In the genomic region with DNA sequence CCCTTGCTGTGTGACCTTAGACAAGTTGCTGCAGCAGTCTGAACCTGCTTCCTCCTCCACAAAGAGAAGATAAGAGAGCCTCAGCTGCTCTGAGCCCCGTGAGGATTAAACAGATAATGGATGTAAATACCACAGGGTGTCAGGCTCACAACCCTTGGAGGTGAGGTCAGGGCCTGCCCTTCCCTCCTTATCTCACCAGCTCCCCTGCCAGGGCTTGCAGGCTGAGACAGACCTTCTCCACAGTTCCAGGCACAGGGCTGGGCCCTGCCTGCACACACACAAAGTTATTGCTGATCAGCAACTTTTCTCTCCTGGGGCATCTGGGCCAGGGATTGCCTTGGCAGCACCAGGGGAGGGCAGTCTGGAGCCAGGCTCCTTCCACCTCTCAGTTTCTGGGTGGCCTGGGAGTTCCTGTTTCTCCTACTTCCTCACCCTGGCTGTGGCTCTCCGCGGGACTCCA, we compare ENCODE assay signal across 11 mouse cellular contexts. TPM values are rescaled to one million over a fixed set of nuclear protein-coding genes. Genes with fewer than 3 reads are reported as not detected.
DNase-seq lines count a peak whose midpoint lies in the region; ATAC-seq and TF ChIP-seq lines count a peak whose summit lies in the region.
"Had no signal": no experiment of that assay in that cellular context is flagged by ENCODE, and none has a peak within 500 bp of the region (broad histone marks: within the 10 kb centered on the region; RNA-seq: fewer than 3 reads in every experiment).

No protein-coding gene starts in this region.

- DNase-seq in kidney, postnatal 4 days = no peak
- peak; percentile 72 for DNase-seq in MEL-GATA-1-ER (ENCODE audit: extremely low read depth, low read depth)
- DNase-seq in heart, postnatal 10 days = peak; percentile 7 to 16
- DNase-seq in thymus, postnatal 0 days (ENCODE audit: low spot score) = no peak
- DNase-seq in Muller cell, postnatal 12 days (ENCODE audit: inconsistent ontology term) = no peak
- no peak for DNase-seq in midbrain, postnatal 0 days (ENCODE audit: low spot score)

- WGBS in kidney, embryonic 15.5 days = 28% methylated on average over 3 of the region's 3 CpGs
- WGBS in midbrain, postnatal 0 days = 12% methylated on average over 3 of the region's 3 CpGs

- no peak overlapping the region for H3K27ac ChIP-seq in kidney, embryonic 15.5 days
- H3K27ac ChIP-seq in midbrain, postnatal 0 days (ENCODE audit: low read depth, low read length) = no peak overlapping the region
- H3K27ac ChIP-seq: limb, embryonic 13.5 days had no signal

- no peak overlapping the region for H3K4me3 ChIP-seq in kidney, embryonic 15.5 days (replicated peaks)
- H3K4me3 ChIP-seq in midbrain, postnatal 0 days (ENCODE audit: low read depth, low read length) = no peak overlapping the region
- H3K4me3 ChIP-seq: limb, embryonic 13.5 days had no signal

- no peaks in the 10 kb centered on the region for H3K9me3 ChIP-seq in kidney, embryonic 15.5 days (replicated peaks)
- H3K9me3 ChIP-seq in midbrain, postnatal 0 days (ENCODE audit: low read length) = no peaks in the 10 kb centered on the region
- H3K9me3 ChIP-seq: limb, embryonic 13.5 days had no signal

- no peak overlapping the region for H3K4me2 ChIP-seq in kidney, embryonic 15.5 days
- no peak overlapping the region for H3K4me2 ChIP-seq in midbrain, postnatal 0 days (ENCODE audit: low read depth, low read length, poor library complexity, severe bottlenecking)
- H3K4me2 ChIP-seq: limb, embryonic 13.5 days had no signal

- no peak for TF ChIP-seq CTCF in midbrain, postnatal 0 days (IDR thresholded peaks at IDR 0.05)

- no peaks in the 10 kb centered on the region for H3K36me3 ChIP-seq in kidney, embryonic 15.5 days
- H3K36me3 ChIP-seq in midbrain, postnatal 0 days (ENCODE audit: insufficient read depth, low read length) = no peaks in the 10 kb centered on the region
- H3K36me3 ChIP-seq: limb, embryonic 13.5 days had no signal

- ATAC-seq in kidney, embryonic 15.5 days (replicated peaks; ENCODE audit: low FRiP score) = 0 out of 2 replicates have a peak, but pooled peaks have one; percentile 26
- peak; percentile 90 for ATAC-seq in megakaryocyte, adult 5-6 weeks (ENCODE audit: poor library complexity, severe bottlenecking)
- ATAC-seq in midbrain, postnatal 0 days (ENCODE audit: low FRiP score) = no peak

- no peak overlapping the region for H3K9ac ChIP-seq in kidney, embryonic 15.5 days
- no peak overlapping the region for H3K9ac ChIP-seq in midbrain, postnatal 0 days (replicated peaks; ENCODE audit: low read length, poor library complexity, severe bottlenecking)
- H3K9ac ChIP-seq: limb, embryonic 13.5 days had no signal

- H3K4me1 ChIP-seq in kidney, embryonic 15.5 days = peaks cover 17% of the 10 kb centered on the region
- no peaks in the 10 kb centered on the region for H3K4me1 ChIP-seq in midbrain, postnatal 0 days (ENCODE audit: insufficient read depth, low read length)

- H3K27me3 ChIP-seq in kidney, embryonic 15.5 days = peaks cover 76% of the 10 kb centered on the region
- no peaks in the 10 kb centered on the region for H3K27me3 ChIP-seq in midbrain, postnatal 0 days (ENCODE audit: insufficient read depth, low read length)

- intact Hi-C loops in heart, postnatal 10 days (cut with DNase I) = no loop called here

RNA-seq across cellular contexts. Expression of a gene that starts 11.6 kb away (rescaled TPM):
- 0.62 and 0.69 TPM in 2 replicates for polyA plus RNA-seq in kidney, embryonic 15.5 days (2015; fragmentation: Nextera tagmentation; extraction: Ambion mirVana)
- under 1 TPM; 0.12 to 0.26 TPM for total RNA-seq in heart, postnatal 10 days (2021)
- total RNA-seq in megakaryocyte, adult 5-6 weeks (2015) = not detected in 2 replicates
- total RNA-seq in megakaryocyte, adult 5-6 weeks (2017) = not detected in 2 replicates
- polyA plus RNA-seq in thymus, postnatal 0 days (2015; fragmentation: Nextera tagmentation; extraction: Ambion mirVana) = 0.12 and 0.18 TPM in 2 replicates
- total RNA-seq in midbrain, postnatal 0 days (2014; rRNA removed) = 17.7 and 19.8 TPM in 2 replicates
- 11.4 and 11.5 TPM in 2 replicates for polyA plus RNA-seq in midbrain, postnatal 0 days (2015; fragmentation: Nextera tagmentation; extraction: Ambion mirVana)
- total RNA-seq: neutrophil, adult 5-6 weeks had no signal

RNA-seq across cellular contexts. Expression of a gene that starts 34.4 kb away (rescaled TPM):
- polyA plus RNA-seq in kidney, embryonic 15.5 days (2015; fragmentation: Nextera tagmentation; extraction: Ambion mirVana) = not detected in 2 replicates
- total RNA-seq in heart, postnatal 10 days (2021) = not detected
- not detected in 2 replicates for total RNA-seq in megakaryocyte, adult 5-6 weeks (2015)
- not detected in 2 replicates for total RNA-seq in megakaryocyte, adult 5-6 weeks (2017)
- polyA plus RNA-seq in thymus, postnatal 0 days (2015; fragmentation: Nextera tagmentation; extraction: Ambion mirVana) = not detected in 2 replicates
- not detected in 2 replicates for total RNA-seq in midbrain, postnatal 0 days (2014; rRNA removed)
- polyA plus RNA-seq in midbrain, postnatal 0 days (2015; fragmentation: Nextera tagmentation; extraction: Ambion mirVana) = 0.19 TPM in 1 of 2 replicates, not detected in the other
- total RNA-seq: heart, postnatal 36 days; neutrophil, adult 5-6 weeks had no signal

RNA-seq across cellular contexts. Expression of a gene that starts 48.4 kb away (rescaled TPM):
- 78.5 and 81.9 TPM in 2 replicates for polyA plus RNA-seq in kidney, embryonic 15.5 days (2015; fragmentation: Nextera tagmentation; extraction: Ambion mirVana)
- 10 to 100 TPM; 13.8 to 16.8 TPM for total RNA-seq in heart, postnatal 10 days (2021)
- total RNA-seq in megakaryocyte, adult 5-6 weeks (2015) = 39.3 and 42.0 TPM in 2 replicates
- 34.1 and 39.4 TPM in 2 replicates for total RNA-seq in megakaryocyte, adult 5-6 weeks (2017)
- 76.4 and 76.7 TPM in 2 replicates for polyA plus RNA-seq in thymus, postnatal 0 days (2015; fragmentation: Nextera tagmentation; extraction: Ambion mirVana)
- 10.3 and 10.9 TPM in 2 replicates for total RNA-seq in midbrain, postnatal 0 days (2014; rRNA removed)
- 30.7 and 31.7 TPM in 2 replicates for polyA plus RNA-seq in midbrain, postnatal 0 days (2015; fragmentation: Nextera tagmentation; extraction: Ambion mirVana)

RNA-seq across cellular contexts. Expression of a gene that starts 55.5 kb away (rescaled TPM):
- 8.4 and 12.4 TPM in 2 replicates for polyA plus RNA-seq in kidney, embryonic 15.5 days (2015; fragmentation: Nextera tagmentation; extraction: Ambion mirVana)
- total RNA-seq in heart, postnatal 10 days (2021) = 10 to 100 TPM; 15.7 to 19.6 TPM
- 11.5 and 11.7 TPM in 2 replicates for total RNA-seq in megakaryocyte, adult 5-6 weeks (2015)
- 4.2 and 5.0 TPM in 2 replicates for total RNA-seq in megakaryocyte, adult 5-6 weeks (2017)
- polyA plus RNA-seq in thymus, postnatal 0 days (2015; fragmentation: Nextera tagmentation; extraction: Ambion mirVana) = 9.4 and 10.2 TPM in 2 replicates
- total RNA-seq in midbrain, postnatal 0 days (2014; rRNA removed) = 5.0 and 6.9 TPM in 2 replicates
- 1.7 and 2.0 TPM in 2 replicates for polyA plus RNA-seq in midbrain, postnatal 0 days (2015; fragmentation: Nextera tagmentation; extraction: Ambion mirVana)

Comparison
In these comparisons a context has a peak if more than half of its experiments do, and no peak if none do; other contexts are left out.
1. DNase-seq: peak in MEL-GATA-1-ER (single experiment) and heart, postnatal 10 days (2 of 2); none in kidney, postnatal 4 days (0 of 2), thymus, postnatal 0 days (single experiment), Muller cell, postnatal 12 days (single experiment) and midbrain, postnatal 0 days (single experiment).
2. RNA of a gene that starts 11.6 kb away (total RNA-seq): 17.7 to 19.8 TPM in midbrain, postnatal 0 days; 0.12 to 0.26 TPM in heart, postnatal 10 days and not detected in megakaryocyte, adult 5-6 weeks; every median in the first group is over 10 times any median in the second.